Mouse (Mus musculus) liver, embryonic 16.5 days (tissue): Measurements from ENCODE around the gene Dst. TPM values are rescaled to one million over a fixed set of nuclear protein-coding genes. Genes with fewer than 3 reads are reported as not detected.

Experiments
- ATAC-seq: fragments of 200-750 bp; cut with Nextera tagmentation; 2 replicates; pipeline ENCODE4 v1.8.0; 2017; ENCODE audit warnings: low read depth, mild to moderate bottlenecking, moderate number of reproducible peaks, moderate library complexity
- H3K27ac ChIP-seq: fragments of 300-500 bp; sonication (generic); 2 replicates; pipeline ENCODE4 v1.5.1; 2014; ENCODE audit warnings: mild to moderate bottlenecking, low read length
- H3K27me3 ChIP-seq: fragments of 300-500 bp; sonication (generic); 2 replicates; pipeline ENCODE4 v1.6.1; 2014; ENCODE audit warnings: low read depth, low read length, mixed read lengths; ENCODE audit not compliant: control insufficient read depth, insufficient read depth
- H3K36me3 ChIP-seq: fragments of 300-500 bp; sonication (generic); 2 replicates; pipeline ENCODE4 v1.6.1; 2014; ENCODE audit warnings: mild to moderate bottlenecking; ENCODE audit not compliant: control insufficient read depth, insufficient read depth
- H3K4me1 ChIP-seq: fragments of 300-500 bp; sonication (generic); 2 replicates; pipeline ENCODE4 v1.6.1; 2014; ENCODE audit warnings: low read depth, low read length, mixed read lengths; ENCODE audit not compliant: control insufficient read depth
- H3K4me2 ChIP-seq: fragments of 300-500 bp; sonication (generic); 2 replicates; pipeline ENCODE4 v1.6.1; 2014; ENCODE audit warnings: low read depth, low read length, mixed read lengths
- H3K4me3 ChIP-seq: fragments of 300-500 bp; sonication (generic); 2 replicates; pipeline ENCODE4 v1.5.1; 2014; ENCODE audit warnings: low read depth, mild to moderate bottlenecking, low read length
- H3K9ac ChIP-seq: fragments of 300-500 bp; sonication (generic); 2 replicates; pipeline ENCODE4 v1.6.1; 2014; ENCODE audit warnings: low read depth, low read length
- H3K9me3 ChIP-seq: fragments of 300-500 bp; sonication (generic); replicated peaks from 2 replicates; pipeline ENCODE4 v1.6.1; 2016; ENCODE audit warnings: low read length; ENCODE audit not compliant: control insufficient read depth
- WGBS: fragments of 180-500 bp; shearing (Covaris S2); extraction: QIAGEN DNeasy Blood & Tissue Kit; methylation state at CpG from one replicate; pipeline ENCODE4 v1.1.7; 2014; ENCODE audit not compliant: insufficient replicate concordance; 5-methylcytosine and 5-hydroxymethylcytosine counted together
- polyA plus RNA-seq: library from polyadenylated mRNA; unstranded; fragments of >200 nt; fragmentation: Nextera tagmentation; extraction: Ambion mirVana; gene quantifications from 2 replicates; pipeline ENCODE4 v1.2.1, GENCODE M21; 2015

Dst gene
- 7.7 and 8.0 TPM in 2 replicates for polyA plus RNA-seq

- Histone ChIP-seq H3K4me3 (peak within 1 kb of the TSS; percentile 60), H3K27ac (no peak within 1 kb of the TSS), H3K4me1 (peaks cover 4% of the 10 kb centered on the region; the same call in 1 of the 2 replicates), H3K9ac (peak within 1 kb of the TSS; percentile 48), H3K36me3 (no peaks in the 10 kb centered on the region), H3K4me2 (peak within 1 kb of the TSS; percentile 62), H3K9me3 (no peaks in the 10 kb centered on the region), H3K27me3 (peaks cover 41% of the 10 kb centered on the region)
- WGBS = 3% methylated on average over 44 of the region's 44 CpGs
- no peak for ATAC-seq
Observed at GRCm38 (mm10) chr1:33908191-33908962, at the start of gene Dst. TSS of gene Dst (plus strand) at chr1:33908225.

GRCm38 (mm10) chr1:33869031-33869430, 39.0 kb upstream of the Dst start:
- Histone ChIP-seq H3K4me3 (no peak overlapping the region), H3K9me3 (no peaks in the 10 kb centered on the region), H3K27me3 (no peaks in the 10 kb centered on the region), H3K4me2 (no peak overlapping the region), H3K27ac (no peak overlapping the region), H3K9ac (no peak overlapping the region), H3K36me3 (no peaks in the 10 kb centered on the region), H3K4me1 (no peaks in the 10 kb centered on the region)
- 57% methylated on average over 2 of the region's 2 CpGs for WGBS
- ATAC-seq = no peak

- Histone ChIP-seq H3K27ac (no peak overlapping the region), H3K4me2 (no peak overlapping the region), H3K36me3 (no peaks in the 10 kb centered on the region), H3K9me3 (no peaks in the 10 kb centered on the region), H3K4me3 (no peak overlapping the region), H3K4me1 (no peaks in the 10 kb centered on the region), H3K9ac (no peak overlapping the region), H3K27me3 (no peaks in the 10 kb centered on the region)
- ATAC-seq = no peak
- 70% methylated on average over 3 of the region's 3 CpGs for WGBS
Observed at GRCm38 (mm10) chr1:33869437-33869836, 38.6 kb upstream of the Dst start.

- H3K36me3 ChIP-seq = no peaks in the 10 kb centered on the region
- no peaks in the 10 kb centered on the region for H3K27me3 ChIP-seq
- no peak overlapping the region for H3K27ac ChIP-seq
- ATAC-seq = no peak
- 74% methylated on average over 5 of the region's 5 CpGs for WGBS
- no peaks in the 10 kb centered on the region for H3K4me1 ChIP-seq
- no peak overlapping the region for H3K4me2 ChIP-seq
- H3K9me3 ChIP-seq = no peaks in the 10 kb centered on the region
- H3K4me3 ChIP-seq = no peak overlapping the region
- H3K9ac ChIP-seq = no peak overlapping the region
Observed at GRCm38 (mm10) chr1:33873561-33873960, 34.5 kb upstream of the Dst start.

GRCm38 (mm10) chr1:33875691-33876090, 32.3 kb upstream of the Dst start:
- Histone ChIP-seq H3K9me3 (no peaks in the 10 kb centered on the region), H3K27ac (no peak overlapping the region), H3K4me2 (no peak overlapping the region), H3K27me3 (no peaks in the 10 kb centered on the region), H3K4me3 (no peak overlapping the region), H3K36me3 (no peaks in the 10 kb centered on the region), H3K4me1 (no peaks in the 10 kb centered on the region), H3K9ac (no peak overlapping the region)
- WGBS = 46% methylated on average over 6 of the region's 6 CpGs
- ATAC-seq = no peak

- H3K27me3 ChIP-seq = no peaks in the 10 kb centered on the region
- no peak overlapping the region for H3K27ac ChIP-seq
- H3K4me3 ChIP-seq = no peak overlapping the region
- no peaks in the 10 kb centered on the region for H3K9me3 ChIP-seq
- no peak overlapping the region for H3K9ac ChIP-seq
- ATAC-seq = no peak
- H3K4me2 ChIP-seq = no peak overlapping the region
- 58% methylated on average over 3 of the region's 3 CpGs for WGBS
- no peaks in the 10 kb centered on the region for H3K4me1 ChIP-seq
- no peaks in the 10 kb centered on the region for H3K36me3 ChIP-seq
Observed at GRCm38 (mm10) chr1:33876416-33876815, 31.6 kb upstream of the Dst start.

GRCm38 (mm10) chr1:33878170-33878569, 29.9 kb upstream of the Dst start:
- Histone ChIP-seq H3K27ac (no peak overlapping the region), H3K27me3 (no peaks in the 10 kb centered on the region), H3K36me3 (no peaks in the 10 kb centered on the region), H3K9me3 (no peaks in the 10 kb centered on the region), H3K4me2 (no peak overlapping the region), H3K4me3 (no peak overlapping the region), H3K9ac (no peak overlapping the region), H3K4me1 (no peaks in the 10 kb centered on the region)
- no peak for ATAC-seq
- WGBS = 59% methylated on average over 7 of the region's 7 CpGs

- peak overlapping the region; percentile 21; the same call in 1 of the 2 replicates for H3K4me3 ChIP-seq
- no peak overlapping the region for H3K9ac ChIP-seq
Observed at GRCm38 (mm10) chr1:33883102-33883839, 24.8 kb upstream of the Dst start.

GRCm38 (mm10) chr1:33892784-33893183, 15.2 kb upstream of the Dst start:
- Histone ChIP-seq H3K36me3 (no peaks in the 10 kb centered on the region), H3K27ac (no peak overlapping the region), H3K9ac (no peak overlapping the region), H3K9me3 (no peaks in the 10 kb centered on the region), H3K4me2 (no peak overlapping the region), H3K27me3 (no peaks in the 10 kb centered on the region), H3K4me1 (no peaks in the 10 kb centered on the region), H3K4me3 (no peak overlapping the region)
- no peak for ATAC-seq
- 51% methylated on average over 10 of the region's 10 CpGs for WGBS

More at GRCm38 (mm10) chr1:33883102-33883839, 24.8 kb upstream of the Dst start:
- no peaks in the 10 kb centered on the region for H3K36me3 ChIP-seq
- no peaks in the 10 kb centered on the region for H3K27me3 ChIP-seq
- H3K4me1 ChIP-seq = no peaks in the 10 kb centered on the region
- H3K9me3 ChIP-seq = no peaks in the 10 kb centered on the region
- ATAC-seq = no peak
- 6% methylated on average over 18 of the region's 18 CpGs for WGBS
- H3K4me2 ChIP-seq = peak overlapping the region; percentile 30
- H3K27ac ChIP-seq = no peak overlapping the region
